Mouse (Mus musculus): ENCODE results near the gene Vcam1. TPM values are rescaled to one million over a fixed set of nuclear protein-coding genes. Genes with fewer than 3 reads are reported as not detected.

Gene Vcam1
- 10 to 100 TPM; 15.0 to 15.6 TPM for total RNA-seq (2021)

GRCm38 (mm10) chr3:116129259-116129738, at the start of gene Vcam1:
Gene Vcam1, minus strand, starts transcription at chr3:116129688.
- peak; percentile 63 for DNase-seq
- intact Hi-C loops (cut with DNase I), result loop anchor here (2.0 to 5.0 kb wide), 2 partner anchors 48 to 123 kb away; partner anchors contain the start of gene Gpr88

GRCm38 (mm10) chr3:116175106-116175505, 45.6 kb upstream of the Vcam1 start:
- DNase-seq, result no peak
- intact Hi-C loops (cut with DNase I), result no loop called here

DNA sequence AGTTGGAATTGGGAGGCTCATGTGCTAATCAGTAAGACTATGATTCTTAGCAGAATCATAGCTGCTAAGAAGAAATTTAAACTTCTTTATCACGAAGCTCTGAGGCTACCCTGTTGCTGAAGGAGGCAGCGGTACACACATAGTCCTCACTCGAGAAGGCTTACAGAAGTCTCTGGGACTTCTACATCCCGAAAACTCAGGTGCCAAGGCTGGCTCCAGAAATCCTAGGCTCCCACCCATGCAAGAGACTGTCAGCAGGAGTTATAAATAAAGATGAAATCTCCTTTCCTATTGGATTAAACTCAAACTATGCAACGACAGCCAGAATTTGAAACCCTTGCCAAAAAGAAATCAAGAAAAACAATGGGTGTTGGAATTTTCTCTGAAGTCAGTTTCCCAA, 42.0 kb upstream of the Vcam1 start:
- no peak for DNase-seq
- intact Hi-C loops (cut with DNase I), result no loop called here

DNA sequence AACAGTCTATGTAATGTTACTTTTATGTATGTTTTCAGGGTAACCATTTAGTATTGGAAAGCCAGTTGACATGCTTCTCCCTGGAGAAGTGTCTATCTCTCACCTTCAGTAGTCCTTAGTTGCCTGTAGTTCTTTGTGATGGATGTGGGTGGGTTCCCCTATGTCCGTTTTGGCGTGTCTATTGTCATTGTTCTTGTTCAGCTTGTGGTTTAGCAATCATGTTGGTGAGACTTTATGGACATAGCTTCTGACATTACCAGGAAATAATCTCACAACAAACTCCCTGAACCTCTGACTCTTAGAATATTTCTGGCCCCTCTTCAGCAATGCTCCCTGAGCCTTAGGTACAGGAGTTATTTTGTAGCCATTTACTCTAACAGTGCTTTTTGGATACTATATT, 38.6 kb upstream of the Vcam1 start:
- DNase-seq, result no peak
- intact Hi-C loops (cut with DNase I), result loop anchor here (5.0 kb wide), 1 partner anchor 71 kb away; no protein-coding TSS in a partner anchor

DNA sequence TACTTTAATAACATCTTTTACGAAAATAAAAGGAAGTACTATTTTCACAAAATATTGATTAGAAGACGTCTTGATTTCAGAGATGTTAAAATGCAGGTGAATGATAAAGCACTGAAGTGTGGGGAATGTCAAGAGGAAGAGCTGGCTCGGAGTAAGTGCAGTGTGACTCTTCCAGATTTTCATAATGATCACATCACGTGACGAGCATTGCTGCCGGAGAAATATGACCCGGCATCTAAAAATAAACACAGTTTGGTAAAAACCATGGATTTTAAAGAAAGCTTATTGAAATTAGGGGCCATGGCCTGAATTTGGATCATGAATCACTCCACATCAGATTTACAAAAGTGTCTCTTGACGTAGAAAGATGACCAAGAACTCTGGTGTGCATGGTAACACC, 36.8 kb upstream of the Vcam1 start:
- intact Hi-C loops (cut with DNase I), result loop anchor here (5.0 kb wide), 1 partner anchor 69 kb away; no protein-coding TSS in a partner anchor
- no peak for DNase-seq

DNA sequence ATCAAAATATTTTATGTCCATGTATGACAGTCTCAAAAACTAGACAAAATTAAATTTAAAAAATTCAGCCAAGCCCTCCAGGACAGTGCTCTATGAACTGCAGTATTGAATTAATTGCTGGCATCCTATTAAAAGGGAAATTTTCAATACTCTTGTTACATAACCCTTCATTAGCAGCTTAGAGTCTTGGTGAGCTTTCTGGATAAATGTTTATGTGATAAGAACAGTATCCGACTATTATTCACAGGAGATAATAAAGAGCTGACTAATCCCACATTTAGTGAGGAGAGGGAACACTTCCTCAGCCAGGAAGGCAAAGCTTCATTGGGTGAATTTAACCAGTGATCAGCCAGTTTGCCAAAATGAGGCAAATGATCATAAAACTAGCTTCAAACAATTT, 35.5 kb upstream of the Vcam1 start:
- no peak for DNase-seq
- intact Hi-C loops (cut with DNase I), result loop anchor here (5.0 kb wide), 1 partner anchor 68 kb away; no protein-coding TSS in a partner anchor

GRCm38 (mm10) chr3:116163517-116163916, 34.0 kb upstream of the Vcam1 start:
- intact Hi-C loops (cut with DNase I), result no loop called here
- no peak for DNase-seq

- intact Hi-C loops (cut with DNase I), result no loop called here
- no peak for DNase-seq
These were observed 32.7 kb upstream of the Vcam1 start for GRCm38 (mm10) chr3:116162097-116162666.

GRCm38 (mm10) chr3:116159376-116159775, 29.9 kb upstream of the Vcam1 start:
- no peak for DNase-seq
- intact Hi-C loops (cut with DNase I), result no loop called here

DNA sequence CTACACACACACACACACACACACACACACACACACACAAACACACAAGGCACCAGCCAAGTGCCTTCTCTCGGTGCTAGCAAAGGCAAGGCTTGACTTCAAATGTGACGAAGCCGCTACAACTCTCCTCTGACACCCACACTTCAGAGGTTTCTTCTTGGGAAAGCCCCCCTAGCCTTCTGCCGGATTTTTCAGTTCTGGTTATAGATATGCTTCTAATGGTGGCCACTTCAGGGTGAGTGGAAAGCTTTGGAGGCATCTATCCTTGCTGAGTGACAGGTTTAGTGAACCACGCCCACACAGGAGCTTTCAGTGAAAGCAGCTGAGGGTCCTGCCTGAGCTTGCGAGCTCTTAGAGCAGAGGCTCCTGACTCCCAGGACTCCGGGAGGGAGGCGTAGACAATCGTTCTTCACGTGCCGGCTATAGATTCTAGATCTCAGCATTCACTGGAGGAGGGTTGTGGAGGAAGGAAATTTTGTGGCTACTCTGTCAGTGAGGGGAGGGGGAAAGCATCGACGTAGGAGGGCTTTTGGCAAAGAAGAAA, 28.0 kb upstream of the Vcam1 start:
- intact Hi-C loops (cut with DNase I), result no loop called here
- no peak for DNase-seq

GRCm38 (mm10) chr3:116150056-116150632, 20.7 kb upstream of the Vcam1 start:
- intact Hi-C loops (cut with DNase I), result no loop called here
- DNase-seq, result no peak

DNA sequence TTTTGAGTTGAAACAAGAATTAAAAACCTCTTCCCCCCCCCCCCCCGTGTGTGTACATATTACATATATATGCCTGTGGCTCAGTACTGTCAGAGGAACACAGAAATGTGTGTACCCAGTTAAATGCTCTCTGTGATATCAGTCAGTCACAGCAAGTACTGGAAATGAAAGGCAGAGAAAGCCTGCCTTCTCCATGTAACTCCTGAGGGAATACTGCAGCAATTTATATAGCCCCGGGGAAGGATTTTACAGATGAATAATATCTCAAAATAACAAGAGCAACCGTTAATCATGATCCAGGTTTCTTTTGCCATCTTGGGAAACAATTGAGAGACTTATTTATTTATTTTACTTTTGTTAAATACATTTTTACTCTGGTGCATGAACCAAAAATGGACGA, 19.6 kb upstream of the Vcam1 start:
- no peak for DNase-seq
- intact Hi-C loops (cut with DNase I), result no loop called here

GRCm38 (mm10) chr3:116148676-116149075, 19.2 kb upstream of the Vcam1 start:
- DNase-seq, result no peak

GRCm38 (mm10) chr3:116141226-116141625, 11.7 kb upstream of the Vcam1 start:
- DNase-seq, result no peak
- intact Hi-C loops (cut with DNase I), result no loop called here

More at GRCm38 (mm10) chr3:116148676-116149075, 19.2 kb upstream of the Vcam1 start:
- intact Hi-C loops (cut with DNase I), result no loop called here

DNA sequence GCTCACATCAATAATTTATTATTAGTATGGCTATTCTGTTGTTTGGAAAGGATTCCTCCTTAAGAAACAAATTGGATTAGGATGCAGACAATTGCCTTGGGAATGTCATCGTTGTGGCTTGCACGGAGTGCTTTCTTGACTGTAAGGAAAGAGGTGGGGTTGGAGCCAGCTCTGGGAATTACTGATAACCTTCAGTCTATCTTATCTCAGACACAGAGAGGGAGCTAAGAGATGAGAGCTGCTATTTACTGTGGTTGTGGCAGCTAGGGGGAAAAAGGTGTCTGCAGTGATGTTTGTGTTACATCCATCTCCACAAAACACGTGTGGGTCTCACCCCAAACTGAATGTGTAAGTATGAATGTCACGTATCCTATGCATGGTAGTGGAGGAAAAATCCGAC, 9.5 kb upstream of the Vcam1 start:
- intact Hi-C loops (cut with DNase I), result loop anchor here (5.0 kb wide), 1 partner anchor 53 kb away; no protein-coding TSS in a partner anchor
- DNase-seq, result no peak

GRCm38 (mm10) chr3:116138081-116138480, 8.6 kb upstream of the Vcam1 start:
- intact Hi-C loops (cut with DNase I), result loop anchor here (5.0 kb wide), 1 partner anchor 54 kb away; no protein-coding TSS in a partner anchor
- DNase-seq, result no peak

DNA sequence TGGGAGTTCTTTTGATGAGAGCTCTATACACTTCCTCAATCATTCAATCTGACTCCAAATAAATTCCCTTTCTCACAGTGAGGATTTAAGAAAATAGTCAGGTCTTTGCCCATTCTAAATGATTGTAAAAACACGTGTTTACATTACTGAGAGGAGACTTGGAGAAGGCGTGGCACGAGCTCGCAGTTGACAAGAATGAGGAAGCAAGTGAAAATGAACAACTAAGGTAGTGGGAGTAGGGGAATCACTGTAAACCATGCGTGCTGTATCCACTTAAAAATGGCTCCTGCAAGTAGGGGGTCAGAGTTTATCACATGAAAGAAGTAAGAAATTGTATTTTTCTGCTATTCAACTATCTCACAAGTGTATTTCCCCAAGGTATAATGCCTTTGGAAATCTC, 3.9 kb upstream of the Vcam1 start:
- intact Hi-C loops (cut with DNase I), result no loop called here
- DNase-seq, result no peak

DNA sequence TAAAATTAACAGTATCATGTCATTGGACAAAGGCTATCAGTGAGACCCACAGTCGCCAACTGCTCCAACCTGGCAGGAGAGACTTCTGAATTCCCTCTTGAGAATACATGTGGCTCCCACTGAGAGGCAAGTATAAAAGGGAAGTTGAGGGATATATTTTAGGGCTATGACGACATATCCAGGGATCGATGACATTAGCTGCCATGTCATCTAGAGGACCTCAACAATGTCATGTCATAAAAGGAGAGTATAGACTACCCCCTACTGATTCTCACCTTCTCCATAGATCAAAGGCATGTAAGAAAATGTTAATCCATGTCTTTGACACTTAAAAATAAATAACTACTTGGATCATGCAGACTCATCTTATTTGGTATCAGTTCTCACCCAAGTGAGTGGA, 1.2 kb upstream of the Vcam1 start:
- DNase-seq, result no peak
- intact Hi-C loops (cut with DNase I), result no loop called here

GRCm38 (mm10) chr3:116129841-116130595, 530 bp upstream of the Vcam1 start:
- DNase-seq, result no peak
- intact Hi-C loops (cut with DNase I), result loop anchor here (2.0 to 5.0 kb wide), 2 partner anchors 49 to 122 kb away; partner anchors contain the start of gene Gpr88

GRCm38 (mm10) chr3:116128311-116129204, 930 bp downstream of the Vcam1 start:
- intact Hi-C loops (cut with DNase I), result loop anchor here (2.0 to 5.0 kb wide), 2 partner anchors 48 to 124 kb away; partner anchors contain the start of gene Gpr88
- DNase-seq, result peak in 1 of 2 experiments; percentile 22

All from heart, postnatal 36 days (tissue).